Mouse (Mus musculus): ENCODE results near the gene Zfp991. TPM values are rescaled to one million over a fixed set of nuclear protein-coding genes. Genes with fewer than 3 reads are reported as not detected.
A peak's percentile ranks its signal among the peaks of the same experiment; 100 is the strongest.
"Not testable (repeated sequence)": the region's sequence is repeated elsewhere in the genome, so short reads cannot be mapped to it uniquely, and the experiment has no call there.

The Zfp991 gene
- polyA plus RNA-seq, 1 experiment from 2014 or later, result 3.3 TPM

DNA sequence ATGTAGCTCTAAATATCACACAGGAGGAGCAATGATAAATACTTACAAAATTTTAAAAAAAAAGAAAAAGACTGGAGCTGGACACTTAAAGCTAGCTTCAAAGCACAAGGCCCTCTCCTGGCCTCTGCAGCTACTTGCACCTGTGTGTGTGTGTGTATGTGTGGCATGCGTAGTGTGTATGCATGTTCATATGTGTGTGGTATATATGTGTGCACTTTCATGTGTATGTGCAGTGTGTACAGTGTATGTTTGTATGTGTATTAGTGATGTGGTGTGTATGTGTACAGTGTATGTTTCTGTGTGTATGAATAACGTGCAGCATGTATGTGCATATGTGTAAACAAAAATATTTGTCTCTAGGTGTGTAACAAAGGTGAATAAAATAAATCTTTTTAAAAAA is 65.4 kb downstream of the Zfp991 start:
- not testable (repeated sequence) for H3K4me3 ChIP-seq (replicated peaks); H3K9ac ChIP-seq (replicated peaks); H3K9me3 ChIP-seq; H3K27ac ChIP-seq; H3K4me1 ChIP-seq (replicated peaks); H3K27me3 ChIP-seq; H3K4me2 ChIP-seq (replicated peaks); H3K36me3 ChIP-seq
- ATAC-seq, result peak; percentile 62; the same call in 1 of the 2 replicates
- 83% methylated on average over 2 of the region's 2 CpGs for WGBS

DNA sequence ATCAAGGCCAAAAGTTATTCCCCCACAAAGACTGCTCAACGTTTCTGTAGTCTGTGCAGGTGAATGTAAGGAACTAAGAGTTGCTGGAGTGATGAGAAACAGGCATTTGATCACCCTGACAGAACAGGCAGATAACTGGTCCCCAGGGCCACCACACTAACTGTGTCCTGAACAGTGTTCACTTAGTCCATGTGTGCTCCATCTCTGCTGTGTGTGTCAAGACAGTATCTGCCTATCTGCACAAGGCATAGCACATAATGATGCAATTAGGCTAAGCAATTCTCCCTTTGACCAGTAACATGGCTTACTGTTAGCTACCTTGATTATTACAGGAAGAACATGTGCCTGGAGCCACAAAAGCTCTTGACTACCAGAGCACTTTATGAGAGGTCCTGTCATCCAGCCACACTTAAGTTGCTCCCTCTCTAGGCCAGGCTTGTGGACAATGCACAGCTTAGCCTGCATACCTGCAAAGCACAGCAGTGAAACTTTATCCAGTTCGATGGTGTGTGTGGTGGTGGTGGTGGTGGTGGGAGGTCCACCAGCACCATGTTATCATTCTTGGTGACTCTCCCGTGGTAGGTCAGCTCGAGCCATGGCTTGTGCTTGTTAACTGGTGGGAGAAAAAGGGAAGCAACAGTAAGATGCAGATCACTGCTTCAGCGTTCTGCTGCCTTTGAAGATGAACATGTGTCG is 67.4 kb downstream of the Zfp991 start:
- not testable (repeated sequence) for H3K27ac ChIP-seq; H3K4me1 ChIP-seq (replicated peaks); H3K27me3 ChIP-seq; H3K4me3 ChIP-seq (replicated peaks); H3K36me3 ChIP-seq; H3K4me2 ChIP-seq (replicated peaks); H3K9ac ChIP-seq (replicated peaks); H3K9me3 ChIP-seq
- ATAC-seq, result peak; percentile 66
- 75% methylated on average over 6 of the region's 6 CpGs for WGBS

DNA sequence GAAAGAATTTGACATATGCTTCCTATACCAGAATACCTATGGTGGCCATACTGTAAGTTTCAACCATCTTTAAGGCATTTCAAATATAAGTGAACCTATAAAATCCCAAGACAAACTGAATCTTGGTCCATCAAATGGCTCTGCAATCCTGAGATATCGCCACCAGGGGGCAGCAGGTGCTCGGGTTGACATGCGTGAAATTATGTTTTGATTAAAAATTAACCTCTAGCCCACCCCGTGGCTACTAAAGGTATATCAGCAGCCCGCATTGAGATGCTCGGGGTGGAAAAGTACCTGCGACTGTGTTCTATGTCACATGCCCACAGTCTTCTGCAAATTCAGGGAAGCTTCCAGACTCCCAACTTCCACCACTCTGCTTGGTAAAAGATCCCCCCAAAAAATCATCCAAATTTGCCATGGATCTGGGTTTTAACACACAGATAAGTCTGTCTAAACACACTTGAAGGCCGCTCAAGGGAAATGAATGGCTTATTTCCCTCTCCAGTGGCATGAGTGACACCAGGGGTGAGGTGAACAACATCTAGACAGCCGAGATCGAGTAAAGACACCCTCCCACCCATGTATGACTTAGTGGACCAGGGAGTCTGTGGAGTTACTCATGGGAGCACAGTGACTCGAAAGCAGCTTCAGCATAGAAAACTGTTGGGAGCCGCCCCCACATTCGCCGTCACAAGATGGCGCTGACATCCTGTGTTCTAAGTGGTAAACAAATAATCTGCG is 70.3 kb downstream of the Zfp991 start:
- not testable (repeated sequence) for ATAC-seq; H3K27ac ChIP-seq; H3K4me2 ChIP-seq (replicated peaks); H3K4me1 ChIP-seq (replicated peaks); H3K9me3 ChIP-seq; H3K27me3 ChIP-seq; H3K36me3 ChIP-seq; H3K9ac ChIP-seq (replicated peaks); H3K4me3 ChIP-seq (replicated peaks)
- WGBS, result 86% methylated on average over 12 of the region's 16 CpGs

DNA sequence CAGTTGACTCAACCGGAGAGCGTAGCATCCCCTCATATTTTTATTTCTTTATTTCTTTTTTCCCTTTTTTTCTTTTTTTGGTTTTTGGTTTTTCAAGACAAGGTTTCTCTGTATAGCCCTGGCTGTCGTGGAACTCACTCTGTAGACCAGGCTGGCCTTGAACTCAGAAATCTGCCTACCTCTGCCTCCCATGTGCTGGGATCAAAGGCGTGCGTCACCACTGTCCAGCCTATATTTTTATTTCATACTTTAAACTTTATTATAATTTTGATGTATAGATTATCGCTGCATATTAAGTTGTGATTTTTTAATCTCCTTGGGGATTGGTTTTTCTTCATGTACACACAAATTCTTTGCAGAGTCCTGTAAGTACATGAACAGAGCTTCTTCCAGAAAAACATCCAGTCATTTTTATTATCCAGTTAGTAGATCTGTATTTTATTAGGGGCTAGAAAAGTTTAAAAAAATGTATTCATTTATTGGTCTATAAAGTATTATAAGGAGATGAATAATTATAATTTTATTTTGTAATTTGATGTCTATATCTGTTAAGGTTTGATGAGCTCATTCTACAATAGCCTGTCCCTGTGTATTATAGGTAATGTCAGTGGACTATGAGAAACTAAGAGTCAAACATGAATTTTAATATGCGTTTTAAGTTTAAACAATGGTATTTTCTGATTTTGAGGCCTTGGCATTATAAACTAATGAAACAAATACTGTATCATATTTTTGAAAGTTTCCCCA is 80.5 kb downstream of the Zfp991 start:
- not testable (repeated sequence) for ATAC-seq; H3K27me3 ChIP-seq; H3K27ac ChIP-seq; H3K4me1 ChIP-seq (replicated peaks); H3K4me2 ChIP-seq (replicated peaks); H3K9me3 ChIP-seq; H3K36me3 ChIP-seq; H3K4me3 ChIP-seq (replicated peaks); H3K9ac ChIP-seq (replicated peaks)
- 80% methylated on average over 3 of the region's 7 CpGs for WGBS

DNA sequence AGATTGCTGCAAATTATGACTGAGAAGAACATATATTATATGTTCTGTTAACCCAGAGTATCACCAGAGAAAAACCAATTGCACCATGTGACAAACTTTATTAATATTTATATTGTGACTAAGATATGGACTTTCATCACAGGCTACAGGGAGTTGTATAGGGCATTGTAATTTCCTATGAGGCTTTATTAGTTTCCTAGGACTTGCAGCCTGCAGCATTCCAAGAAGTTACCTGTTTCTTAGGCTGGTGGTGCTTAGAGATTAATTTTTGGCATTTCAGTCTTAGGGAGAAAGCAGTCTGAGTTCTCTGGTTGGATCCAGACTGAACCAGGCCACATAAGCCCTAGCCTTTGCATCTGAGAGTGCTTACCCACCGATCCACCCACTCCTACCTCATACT is 82.4 kb downstream of the Zfp991 start:
- not testable (repeated sequence) for H3K9ac ChIP-seq (replicated peaks); H3K27ac ChIP-seq; H3K4me2 ChIP-seq (replicated peaks); H3K36me3 ChIP-seq; H3K9me3 ChIP-seq; H3K27me3 ChIP-seq; H3K4me1 ChIP-seq (replicated peaks); H3K4me3 ChIP-seq (replicated peaks); ATAC-seq
- no CpG with 5 or more reads among the region's 1 CpGs for WGBS

DNA sequence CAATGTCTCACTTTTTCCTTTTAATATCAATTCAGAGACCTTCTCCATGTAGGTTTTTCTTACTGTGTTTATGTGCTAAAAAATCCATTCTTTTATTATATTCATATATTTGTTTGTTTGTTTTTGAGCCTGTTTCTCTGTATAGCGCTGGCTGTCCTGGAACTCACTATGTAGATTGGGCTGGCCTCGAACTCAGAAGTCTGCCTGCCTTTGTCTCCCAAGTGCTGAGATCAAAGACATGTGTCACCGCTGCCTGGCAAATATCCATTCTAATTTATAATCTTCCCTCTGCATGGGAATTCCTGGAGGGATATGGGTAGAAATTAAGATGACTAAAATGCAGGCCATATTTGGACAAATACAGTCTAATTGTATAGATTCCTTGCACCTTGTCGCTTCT is 85.8 kb downstream of the Zfp991 start:
- not testable (repeated sequence) for H3K9ac ChIP-seq (replicated peaks); H3K4me3 ChIP-seq (replicated peaks); H3K27ac ChIP-seq; ATAC-seq; H3K27me3 ChIP-seq; H3K36me3 ChIP-seq; H3K4me1 ChIP-seq (replicated peaks); H3K4me2 ChIP-seq (replicated peaks)
- WGBS, result 74% methylated on average over 3 of the region's 4 CpGs
- peaks cover 17% of the 10 kb centered on the region for H3K9me3 ChIP-seq

DNA sequence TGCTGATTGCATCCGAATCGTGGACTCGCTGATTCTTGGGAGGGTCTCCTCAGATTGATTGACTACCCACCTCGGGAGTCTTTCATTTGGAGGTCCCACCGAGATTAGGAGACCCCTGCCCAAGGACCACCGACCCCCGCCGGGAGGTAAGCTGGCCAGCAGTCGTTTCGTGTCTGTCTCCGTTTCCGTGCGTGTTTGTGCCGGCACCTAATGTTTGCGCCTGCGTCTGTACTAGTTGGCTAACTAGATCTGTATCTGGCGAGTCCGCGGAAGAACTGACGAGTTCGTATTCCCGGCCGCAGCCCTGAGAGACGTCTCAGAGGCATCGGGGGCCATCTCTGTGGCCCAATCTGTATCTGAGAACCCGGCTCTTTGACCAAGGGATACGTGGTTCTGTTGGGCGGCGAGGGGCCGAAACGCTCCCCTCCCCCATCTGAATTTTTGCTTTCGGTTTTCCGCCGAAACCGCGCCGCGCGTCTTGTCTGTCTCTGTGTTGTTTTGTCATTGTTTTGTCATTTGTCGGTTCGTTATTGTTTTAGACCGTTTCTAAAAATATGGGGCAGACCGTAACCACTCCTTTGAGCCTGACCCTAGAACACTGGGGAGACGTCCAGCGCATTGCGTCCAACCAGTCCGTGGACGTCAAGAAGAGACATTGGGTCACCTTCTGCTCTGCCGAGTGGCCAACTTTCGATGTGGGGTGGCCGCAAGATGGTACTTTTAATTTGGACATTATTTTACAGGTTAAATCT is 87.7 kb downstream of the Zfp991 start:
- WGBS, result 78% methylated on average over 51 of the region's 51 CpGs

DNA sequence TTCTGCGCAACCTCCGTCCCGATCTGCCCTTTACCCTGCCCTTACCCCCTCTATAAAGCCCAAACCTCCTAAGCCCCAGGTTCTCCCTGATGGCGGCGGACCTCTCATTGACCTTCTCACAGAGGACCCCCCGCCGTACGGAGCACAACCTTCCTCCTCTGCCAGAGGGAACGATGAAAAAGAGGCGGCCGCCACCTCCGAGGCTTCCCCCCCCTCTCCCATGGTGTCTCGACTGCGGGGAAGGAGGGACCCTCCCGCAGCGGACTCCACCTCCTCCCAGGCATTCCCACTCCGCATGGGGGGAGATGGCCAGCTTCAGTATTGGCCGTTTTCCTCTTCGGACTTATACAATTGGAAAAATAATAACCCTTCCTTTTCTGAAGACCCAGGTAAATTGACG is 88.4 kb downstream of the Zfp991 start:
- 94% methylated on average over 17 of the region's 20 CpGs for WGBS
- not testable (repeated sequence) for H3K27ac ChIP-seq; H3K4me2 ChIP-seq (replicated peaks); H3K9ac ChIP-seq (replicated peaks); H3K27me3 ChIP-seq; H3K4me3 ChIP-seq (replicated peaks); H3K4me1 ChIP-seq (replicated peaks); H3K36me3 ChIP-seq; ATAC-seq
- peaks cover 29% of the 10 kb centered on the region for H3K9me3 ChIP-seq

More for the DNA sequence above, 87.7 kb downstream of the Zfp991 start:
- not testable (repeated sequence) for H3K36me3 ChIP-seq; H3K9ac ChIP-seq (replicated peaks); H3K4me1 ChIP-seq (replicated peaks); H3K27ac ChIP-seq; H3K27me3 ChIP-seq; ATAC-seq
- H3K4me2 ChIP-seq (replicated peaks), result peak overlapping the region; percentile 42
- peaks cover 22% of the 10 kb centered on the region for H3K9me3 ChIP-seq
- H3K4me3 ChIP-seq (replicated peaks), result peak overlapping the region; percentile 30

DNA sequence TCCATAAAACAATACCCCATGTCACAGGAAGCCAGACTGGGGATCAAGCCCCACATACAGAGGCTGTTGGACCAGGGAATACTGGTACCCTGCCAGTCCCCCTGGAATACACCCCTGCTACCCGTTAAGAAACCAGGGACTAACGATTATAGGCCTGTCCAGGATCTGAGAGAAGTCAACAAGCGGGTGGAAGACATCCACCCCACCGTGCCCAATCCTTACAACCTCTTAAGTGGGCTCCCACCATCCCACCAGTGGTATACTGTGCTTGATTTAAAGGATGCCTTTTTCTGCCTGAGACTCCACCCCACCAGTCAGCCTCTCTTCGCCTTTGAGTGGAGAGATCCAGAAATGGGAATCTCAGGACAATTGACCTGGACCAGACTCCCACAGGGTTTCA is 90.2 kb downstream of the Zfp991 start:
- WGBS, result 87% methylated on average over 5 of the region's 5 CpGs
- not testable (repeated sequence) for ATAC-seq

DNA sequence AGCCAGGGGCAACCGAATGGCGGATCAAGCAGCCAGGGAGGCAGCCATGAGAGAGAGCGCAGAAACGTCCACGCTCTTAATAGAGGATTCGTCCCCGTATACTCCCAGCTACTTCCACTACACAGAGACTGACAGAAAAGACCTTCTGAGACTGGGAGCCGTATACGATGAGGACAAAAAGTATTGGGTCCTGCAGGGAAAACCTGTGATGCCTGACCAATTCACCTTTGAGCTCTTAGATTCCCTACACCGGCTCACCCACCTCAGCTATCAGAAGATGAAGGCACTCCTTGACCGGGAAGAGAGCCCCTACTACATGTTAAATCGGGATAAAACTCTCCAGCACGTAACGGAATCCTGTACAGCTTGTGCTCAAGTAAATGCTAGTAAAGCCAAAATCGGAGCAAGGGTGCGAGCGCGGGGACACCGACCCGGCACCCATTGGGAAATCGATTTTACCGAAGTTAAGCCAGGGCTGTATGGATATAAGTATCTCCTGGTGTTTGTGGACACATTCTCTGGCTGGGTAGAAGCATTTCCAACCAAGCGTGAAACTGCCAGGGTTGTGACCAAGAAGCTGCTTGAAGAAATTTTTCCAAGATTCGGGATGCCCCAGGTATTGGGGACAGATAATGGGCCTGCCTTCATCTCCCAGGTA is 92.1 kb downstream of the Zfp991 start:
- H3K9ac ChIP-seq (replicated peaks); ATAC-seq; H3K27ac ChIP-seq; H3K4me3 ChIP-seq (replicated peaks); H3K27me3 ChIP-seq; H3K4me2 ChIP-seq (replicated peaks); H3K36me3 ChIP-seq; H3K4me1 ChIP-seq (replicated peaks): not testable (repeated sequence)
- whole genome bisulfite sequencing, result 95% methylated on average over 24 of the region's 24 CpGs
- H3K9me3 ChIP-seq, result peaks cover 36% of the 10 kb centered on the region

More for the DNA sequence above, 90.2 kb downstream of the Zfp991 start:
- not testable (repeated sequence) for H3K9ac ChIP-seq (replicated peaks); H3K27ac ChIP-seq; H3K27me3 ChIP-seq; H3K4me3 ChIP-seq (replicated peaks); H3K4me2 ChIP-seq (replicated peaks); H3K4me1 ChIP-seq (replicated peaks); H3K36me3 ChIP-seq
- peaks cover 36% of the 10 kb centered on the region for H3K9me3 ChIP-seq

DNA sequence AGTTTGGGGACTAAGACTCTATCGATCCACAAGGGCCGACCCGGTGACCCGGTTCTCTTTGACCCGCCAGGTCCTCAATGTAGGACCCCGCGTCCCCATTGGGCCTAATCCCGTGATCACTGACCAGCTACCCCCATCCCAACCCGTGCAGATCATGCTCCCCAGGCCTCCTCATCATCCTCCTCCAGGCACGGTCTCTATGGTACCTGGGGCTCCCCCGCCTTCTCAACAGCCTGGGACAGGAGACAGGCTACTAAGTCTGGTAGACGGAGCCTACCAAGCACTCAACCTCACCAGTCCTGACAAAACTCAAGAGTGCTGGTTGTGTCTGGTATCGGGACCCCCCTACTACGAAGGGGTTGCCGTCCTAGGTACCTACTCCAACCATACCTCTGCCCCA is 93.8 kb downstream of the Zfp991 start:
- not testable (repeated sequence) for H3K36me3 ChIP-seq
- 97% methylated on average over 10 of the region's 15 CpGs for WGBS

More for the DNA sequence above, 93.8 kb downstream of the Zfp991 start:
- not testable (repeated sequence) for H3K4me1 ChIP-seq (replicated peaks); H3K4me2 ChIP-seq (replicated peaks); ATAC-seq; H3K4me3 ChIP-seq (replicated peaks); H3K27me3 ChIP-seq; H3K27ac ChIP-seq; H3K9ac ChIP-seq (replicated peaks)
- H3K9me3 ChIP-seq, result peaks cover 29% of the 10 kb centered on the region
